Mouse (Mus musculus) MEL (cell line): Measurements from ENCODE around the gene Frmd4b.

Experiments used
- CHD2 ChIP-seq: IDR thresholded peaks from 2 replicates; pipeline ENCODE4 v1.6.1; 2011; ENCODE audit warnings: low read length, improper control_type of control experiment
- CTCF ChIP-seq, 3 experiments: IDR thresholded peaks in 2 of 3; conservative IDR thresholded peaks in 1 of 3; 2 replicates each; pipeline ENCODE4 v1.5.1; 2011 to 2012; ENCODE audit warnings: low read length in 3 of 3, low read depth in 2 of 3, mild to moderate bottlenecking in 2 of 3, improper control_type of control experiment in 1 of 3, inconsistent platforms in 1 of 3, mixed read lengths in 1 of 3, moderate library complexity in 1 of 3; ENCODE audit not compliant: control insufficient read depth in 1 of 3, insufficient read depth in 1 of 3, poor library complexity in 1 of 3, severe bottlenecking in 1 of 3
- E2F4 ChIP-seq: IDR thresholded peaks from 2 replicates; pipeline ENCODE4 v1.6.1; 2011; ENCODE audit warnings: low read depth, low read length, improper control_type of control experiment, borderline replicate concordance
- EP300 ChIP-seq, 2 experiments: IDR thresholded peaks; 2 replicates each; pipeline ENCODE4 v1.6.1; 2011; ENCODE audit warnings: improper control_type of control experiment in 2 of 2, low read length in 2 of 2, low read depth in 1 of 2, mild to moderate bottlenecking in 1 of 2
- KAT2A ChIP-seq: conservative IDR thresholded peaks from 2 replicates; pipeline ENCODE4 v1.6.1; 2012; ENCODE audit warnings: low read depth, low read length, improper control_type of control experiment, inconsistent platforms
- MEF2A ChIP-seq: IDR thresholded peaks from 2 replicates; pipeline ENCODE4 v1.6.1; 2014; ENCODE audit warnings: low read depth, mild to moderate bottlenecking, inconsistent platforms, low read length, improper control_type of control experiment; ENCODE audit not compliant: poor library complexity, insufficient replicate concordance, severe bottlenecking; ENCODE audit errors: extremely low read depth
- POLR2A ChIP-seq, 2 experiments: IDR thresholded peaks; 2 replicates each; pipeline ENCODE4 v1.6.1; 2011 to 2012; ENCODE audit warnings: low read length in 2 of 2, mild to moderate bottlenecking in 2 of 2, control low read depth in 1 of 2, improper control_type of control experiment in 1 of 2, low read depth in 1 of 2, moderate library complexity in 1 of 2; ENCODE audit not compliant: control insufficient read depth in 1 of 2, insufficient read depth in 1 of 2, poor library complexity in 1 of 2

- TF ChIP-seq E2F4 (no peak), KAT2A (no peak), MEF2A (no peak), EP300 (IDR thresholded peaks at IDR 0.05; ENCODE audit: low read depth in 1 of 2, low read length in 2 of 2) (no peak), CTCF (IDR thresholded peaks at IDR 0.05 in 2 of 3, conservative IDR thresholded peaks at IDR 0.05 in 1 of 3; ENCODE audit: control insufficient read depth in 1 of 3, insufficient read depth in 1 of 3, low read depth in 2 of 3, low read length in 3 of 3, poor library complexity in 1 of 3, severe bottlenecking in 1 of 3) (no peak), POLR2A (IDR thresholded peaks at IDR 0.05; ENCODE audit: control insufficient read depth in 1 of 2, insufficient read depth in 1 of 2, low read depth in 1 of 2, low read length in 2 of 2, poor library complexity in 1 of 2) (no peak), CHD2 (no peak)
Measured at GRCm38 (mm10) chr6:97346932-97347331, 270.4 kb downstream of the Frmd4b start.
